Mouse (Mus musculus): ENCODE results near the gene Arpc4. TPM values are rescaled to one million over a fixed set of nuclear protein-coding genes. Genes with fewer than 3 reads are reported as not detected.

Arpc4 gene
- polyA plus RNA-seq, 1 experiment from 2014 or later, result 231 TPM

DNA sequence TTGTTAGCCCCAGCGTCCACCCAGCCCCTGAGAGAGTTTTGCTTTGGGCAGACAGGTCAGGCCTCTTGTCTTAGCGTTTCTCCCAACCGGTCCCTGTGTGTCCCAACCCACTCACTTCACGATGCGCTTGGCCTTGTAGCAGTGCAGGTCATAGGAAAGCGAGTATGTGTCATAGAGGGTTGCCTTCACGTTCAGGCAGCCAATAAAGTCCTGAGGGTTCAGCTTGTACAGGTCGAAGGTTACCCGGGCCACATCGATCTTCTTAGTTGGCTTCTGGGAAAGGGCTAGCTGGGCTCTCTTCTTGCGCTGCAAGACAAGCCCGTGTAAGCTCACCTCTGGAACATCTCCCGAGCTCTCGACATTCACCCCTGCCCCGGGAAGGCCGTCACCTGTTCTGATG, 50.1 kb downstream of the Arpc4 start:
- Histone ChIP-seq H3K4me2 (replicated peaks) (no peak overlapping the region), H3K36me3 (replicated peaks; ENCODE audit: control insufficient read depth, insufficient read depth) (no peaks in the 10 kb centered on the region), H3K9me3 (ENCODE audit: control insufficient read depth, low read length) (no peaks in the 10 kb centered on the region), H3K27me3 (ENCODE audit: control insufficient read depth, insufficient read depth, low read length) (no peaks in the 10 kb centered on the region), H3K4me3 (replicated peaks; ENCODE audit: low read length) (no peak overlapping the region), H3K9ac (no peak overlapping the region), H3K27ac (no peak overlapping the region), H3K4me1 (replicated peaks; ENCODE audit: control insufficient read depth, insufficient read depth, low read length) (no peaks in the 10 kb centered on the region)
- no peak for ATAC-seq (ENCODE audit: low FRiP score)
- WGBS, result 94% methylated on average over 16 of the region's 16 CpGs
- DNase-seq (ENCODE audit: low spot score), result no peak

DNA sequence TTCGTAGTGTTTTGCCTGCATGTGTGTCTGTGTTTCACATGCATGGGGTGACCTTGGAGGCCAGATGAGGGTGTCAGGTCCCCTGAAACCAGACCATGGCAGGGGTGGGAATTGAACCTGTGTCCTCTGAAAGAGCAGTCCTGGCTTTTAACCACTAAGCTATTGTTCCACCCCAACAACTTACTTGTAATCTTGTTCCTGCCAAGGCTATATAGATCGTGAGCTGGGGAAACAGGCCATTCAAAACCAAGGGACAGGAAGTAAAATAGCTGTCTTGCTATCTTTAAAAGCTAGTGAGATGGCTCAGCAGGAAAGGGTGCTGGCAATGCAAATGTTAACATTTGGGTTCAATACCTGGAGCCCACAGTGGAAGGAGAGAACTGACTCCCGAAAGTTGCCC, 52.0 kb downstream of the Arpc4 start:
- no peaks in the 10 kb centered on the region for H3K9me3 ChIP-seq (ENCODE audit: control insufficient read depth, low read length)
- H3K4me1 ChIP-seq (replicated peaks; ENCODE audit: control insufficient read depth, insufficient read depth, low read length), result no peaks in the 10 kb centered on the region
- DNase-seq (ENCODE audit: low spot score), result no peak
- WGBS, result 83% methylated on average over 3 of the region's 3 CpGs
- no peak overlapping the region for H3K27ac ChIP-seq
- H3K9ac ChIP-seq, result no peak overlapping the region
- ATAC-seq (ENCODE audit: low FRiP score), result no peak
- no peak overlapping the region for H3K4me3 ChIP-seq (replicated peaks; ENCODE audit: low read length)
- no peak overlapping the region for H3K4me2 ChIP-seq (replicated peaks)
- H3K36me3 ChIP-seq (replicated peaks; ENCODE audit: control insufficient read depth, insufficient read depth), result no peaks in the 10 kb centered on the region
- H3K27me3 ChIP-seq (ENCODE audit: control insufficient read depth, insufficient read depth, low read length), result no peaks in the 10 kb centered on the region

DNA sequence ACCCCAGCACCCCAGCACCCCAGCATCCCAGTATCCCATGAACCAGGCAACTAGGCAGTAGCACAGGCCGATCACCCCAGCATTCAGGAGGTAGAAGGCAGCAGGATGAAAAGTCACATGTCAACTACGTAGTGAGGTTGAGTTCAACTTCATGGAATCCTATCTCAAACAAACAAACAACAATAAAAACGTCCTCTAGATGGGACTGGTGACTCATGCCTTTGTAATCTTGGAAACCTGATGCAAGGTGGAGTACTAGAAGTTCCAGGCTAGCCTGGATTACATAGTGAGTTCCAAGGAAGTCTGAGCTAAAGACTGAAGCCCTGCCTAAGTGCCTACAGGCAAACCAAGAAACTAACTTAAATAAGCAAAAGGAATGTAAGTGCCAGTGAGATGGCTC, 52.9 kb downstream of the Arpc4 start:
- 63% methylated on average over 3 of the region's 3 CpGs for WGBS
- DNase-seq (ENCODE audit: low spot score) (no peak), ATAC-seq (ENCODE audit: low FRiP score) (no peak)

DNA sequence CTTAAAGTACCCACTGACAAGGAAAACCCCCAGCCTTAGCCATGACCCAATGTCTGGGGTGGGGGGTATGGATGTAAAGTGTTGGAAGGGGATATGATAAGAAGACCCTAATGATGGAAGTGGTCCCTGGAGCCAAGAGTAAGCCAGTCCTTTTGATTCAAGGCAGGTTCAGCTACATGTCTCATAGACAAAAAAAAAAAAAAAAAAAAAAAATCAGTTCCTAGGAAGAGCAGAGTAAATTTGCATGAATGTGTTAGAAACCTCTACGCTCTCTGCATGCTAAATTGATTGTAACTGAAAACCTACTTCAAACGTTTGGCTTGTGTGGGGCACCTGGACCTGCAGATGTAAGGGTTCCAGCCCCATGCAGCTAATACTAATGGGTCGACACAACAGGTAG, 53.9 kb downstream of the Arpc4 start:
- 62% methylated on average over 3 of the region's 3 CpGs for WGBS
- no peak for ATAC-seq (ENCODE audit: low FRiP score)
- H3K4me1 ChIP-seq (replicated peaks; ENCODE audit: control insufficient read depth, insufficient read depth, low read length), result no peaks in the 10 kb centered on the region
- no peaks in the 10 kb centered on the region for H3K9me3 ChIP-seq (ENCODE audit: control insufficient read depth, low read length)
- H3K4me3 ChIP-seq (replicated peaks; ENCODE audit: low read length), result no peak overlapping the region
- H3K9ac ChIP-seq, result no peak overlapping the region
- H3K4me2 ChIP-seq (replicated peaks), result no peak overlapping the region
- no peak for DNase-seq (ENCODE audit: low spot score)
- H3K27ac ChIP-seq, result no peak overlapping the region
- no peaks in the 10 kb centered on the region for H3K27me3 ChIP-seq (ENCODE audit: control insufficient read depth, insufficient read depth, low read length)
- H3K36me3 ChIP-seq (replicated peaks; ENCODE audit: control insufficient read depth, insufficient read depth), result no peaks in the 10 kb centered on the region

More for the DNA sequence above, 52.9 kb downstream of the Arpc4 start:
- H3K27me3 ChIP-seq (ENCODE audit: control insufficient read depth, insufficient read depth, low read length), result no peaks in the 10 kb centered on the region
- no peaks in the 10 kb centered on the region for H3K9me3 ChIP-seq (ENCODE audit: control insufficient read depth, low read length)
- no peak overlapping the region for H3K4me2 ChIP-seq (replicated peaks)
- H3K9ac ChIP-seq, result no peak overlapping the region
- H3K27ac ChIP-seq, result no peak overlapping the region
- no peaks in the 10 kb centered on the region for H3K4me1 ChIP-seq (replicated peaks; ENCODE audit: control insufficient read depth, insufficient read depth, low read length)
- no peak overlapping the region for H3K4me3 ChIP-seq (replicated peaks; ENCODE audit: low read length)
- H3K36me3 ChIP-seq (replicated peaks; ENCODE audit: control insufficient read depth, insufficient read depth), result no peaks in the 10 kb centered on the region

DNA sequence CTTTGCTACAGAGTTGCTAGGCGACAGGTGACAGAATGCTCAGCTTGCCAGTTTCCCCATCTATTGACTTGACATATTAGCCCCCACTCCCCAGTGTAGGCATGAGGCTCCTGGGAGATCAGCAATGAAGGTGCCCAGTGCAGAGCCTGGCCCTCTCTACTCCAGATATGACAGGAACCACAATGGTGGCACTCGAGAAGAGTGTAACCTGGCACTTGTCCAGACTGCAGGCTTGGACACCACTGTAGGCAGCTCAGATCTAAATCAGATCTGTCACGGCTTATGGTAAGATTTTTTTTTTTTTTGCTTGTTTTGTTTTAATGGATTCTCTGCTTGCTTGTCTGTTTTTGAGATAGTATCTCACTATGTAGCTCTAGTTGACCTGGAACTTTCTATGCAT, 55.7 kb downstream of the Arpc4 start:
- H3K27me3 ChIP-seq (ENCODE audit: control insufficient read depth, insufficient read depth, low read length), result no peaks in the 10 kb centered on the region
- DNase-seq (ENCODE audit: low spot score), result no peak
- H3K27ac ChIP-seq, result no peak overlapping the region
- 70% methylated on average over 3 of the region's 3 CpGs for WGBS
- no peaks in the 10 kb centered on the region for H3K36me3 ChIP-seq (replicated peaks; ENCODE audit: control insufficient read depth, insufficient read depth)
- no peaks in the 10 kb centered on the region for H3K9me3 ChIP-seq (ENCODE audit: control insufficient read depth, low read length)
- H3K9ac ChIP-seq, result no peak overlapping the region
- ATAC-seq (ENCODE audit: low FRiP score), result no peak
- no peak overlapping the region for H3K4me3 ChIP-seq (replicated peaks; ENCODE audit: low read length)
- H3K4me1 ChIP-seq (replicated peaks; ENCODE audit: control insufficient read depth, insufficient read depth, low read length), result no peaks in the 10 kb centered on the region
- H3K4me2 ChIP-seq (replicated peaks), result no peak overlapping the region

DNA sequence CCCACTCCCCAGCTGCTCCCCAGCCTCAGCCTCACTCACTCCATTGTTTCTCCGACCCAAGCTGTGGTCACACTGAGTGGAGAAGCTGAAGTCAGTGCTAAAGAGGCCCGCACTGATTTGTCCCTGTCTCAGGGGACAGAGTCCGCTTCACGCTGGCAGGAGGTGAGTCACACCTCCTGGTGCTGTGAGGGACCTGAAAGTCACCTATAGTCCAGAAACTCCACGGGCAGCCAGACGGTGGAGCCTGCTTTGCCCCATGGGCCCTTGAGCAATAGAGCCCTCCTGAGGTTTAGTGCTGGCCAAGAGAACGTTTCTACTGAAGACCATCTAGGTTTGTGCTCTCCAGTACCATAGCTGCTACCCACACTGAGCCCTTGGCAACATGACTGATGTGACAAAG, 56.8 kb downstream of the Arpc4 start:
- no peak overlapping the region for H3K9ac ChIP-seq
- ATAC-seq (ENCODE audit: low FRiP score) (no peak), DNase-seq (ENCODE audit: low spot score) (no peak)
- H3K4me1 ChIP-seq (replicated peaks; ENCODE audit: control insufficient read depth, insufficient read depth, low read length), result no peaks in the 10 kb centered on the region
- no peaks in the 10 kb centered on the region for H3K27me3 ChIP-seq (ENCODE audit: control insufficient read depth, insufficient read depth, low read length)
- H3K36me3 ChIP-seq (replicated peaks; ENCODE audit: control insufficient read depth, insufficient read depth), result no peaks in the 10 kb centered on the region
- 75% methylated on average over 7 of the region's 7 CpGs for WGBS
- H3K4me2 ChIP-seq (replicated peaks), result no peak overlapping the region
- no peak overlapping the region for H3K4me3 ChIP-seq (replicated peaks; ENCODE audit: low read length)
- no peaks in the 10 kb centered on the region for H3K9me3 ChIP-seq (ENCODE audit: control insufficient read depth, low read length)
- no peak overlapping the region for H3K27ac ChIP-seq

DNA sequence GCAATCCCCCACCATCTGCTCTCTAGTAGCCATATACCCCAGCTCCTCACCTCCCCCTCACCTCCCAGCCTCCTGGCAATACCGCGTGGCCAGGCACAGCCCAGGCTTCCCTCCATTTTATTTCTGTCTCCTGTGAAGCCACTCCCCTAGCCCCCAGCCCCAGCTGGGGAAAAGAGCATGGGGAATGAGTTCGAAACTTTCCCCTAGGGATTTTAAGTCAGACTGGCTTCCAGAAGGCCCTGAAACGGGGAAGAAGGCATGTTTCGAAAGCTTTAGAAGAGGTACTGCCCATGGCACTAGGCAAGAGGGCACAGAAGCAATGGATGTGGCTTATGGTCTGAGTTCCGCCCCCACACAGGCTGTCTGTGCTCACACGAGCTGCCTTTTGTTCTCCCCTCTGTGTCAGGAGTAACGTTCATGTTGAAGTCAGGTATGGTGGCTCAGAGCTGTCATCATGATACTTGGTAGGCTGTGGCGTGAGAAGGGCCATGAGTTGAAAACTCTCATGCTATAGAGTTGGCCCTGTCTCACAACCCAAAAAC, 57.8 kb downstream of the Arpc4 start, which contains the start of gene Cidec:
Cidec (minus strand) TSS at position 97 of the 542 bp plus-strand sequence.
- H3K4me1 ChIP-seq (replicated peaks; ENCODE audit: control insufficient read depth, insufficient read depth, low read length), result no peaks in the 10 kb centered on the region
- H3K27ac ChIP-seq, result no peak within 1 kb of the TSS
- no peaks in the 10 kb centered on the region for H3K36me3 ChIP-seq (replicated peaks; ENCODE audit: control insufficient read depth, insufficient read depth)
- no peaks in the 10 kb centered on the region for H3K27me3 ChIP-seq (ENCODE audit: control insufficient read depth, insufficient read depth, low read length)
- WGBS, result 73% methylated on average over 9 of the region's 9 CpGs
- no peak within 1 kb of the TSS for H3K4me2 ChIP-seq (replicated peaks)
- ATAC-seq (ENCODE audit: low FRiP score) (no peak), DNase-seq (ENCODE audit: low spot score) (no peak)
- no peaks in the 10 kb centered on the region for H3K9me3 ChIP-seq (ENCODE audit: control insufficient read depth, low read length)
- H3K4me3 ChIP-seq (replicated peaks; ENCODE audit: low read length), result no peak within 1 kb of the TSS
- no peak within 1 kb of the TSS for H3K9ac ChIP-seq

DNA sequence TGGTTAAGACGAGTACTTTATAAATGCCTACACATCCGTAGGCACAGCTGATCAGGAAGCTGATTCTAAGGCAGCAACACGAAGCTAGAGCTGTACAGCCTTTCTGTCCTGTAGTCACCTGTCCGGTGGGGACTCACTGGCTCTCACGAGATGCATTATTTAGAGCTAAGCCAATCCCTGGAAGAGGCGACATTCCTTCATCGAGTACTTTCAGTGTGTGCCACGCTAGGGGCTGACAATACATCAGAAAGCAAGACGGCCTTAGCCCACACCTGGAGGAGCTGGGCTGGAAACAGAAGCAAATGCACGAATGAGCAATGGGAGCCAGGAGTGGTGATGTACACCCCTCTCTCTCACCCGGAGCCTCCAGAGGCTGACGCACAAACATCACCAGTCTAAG, 59.2 kb downstream of the Arpc4 start:
- Histone ChIP-seq H3K4me3 (replicated peaks; ENCODE audit: low read length) (no peak overlapping the region), H3K4me1 (replicated peaks; ENCODE audit: control insufficient read depth, insufficient read depth, low read length) (peaks cover 2% of the 10 kb centered on the region; the same call in 1 of the 2 replicates), H3K9ac (no peak overlapping the region), H3K27me3 (ENCODE audit: control insufficient read depth, insufficient read depth, low read length) (no peaks in the 10 kb centered on the region), H3K4me2 (replicated peaks) (no peak overlapping the region), H3K9me3 (ENCODE audit: control insufficient read depth, low read length) (no peaks in the 10 kb centered on the region), H3K36me3 (replicated peaks; ENCODE audit: control insufficient read depth, insufficient read depth) (no peaks in the 10 kb centered on the region), H3K27ac (no peak overlapping the region)
- 80% methylated on average over 12 of the region's 12 CpGs for WGBS
- DNase-seq (ENCODE audit: low spot score), result no peak
- ATAC-seq (ENCODE audit: low FRiP score), result no peak

DNA sequence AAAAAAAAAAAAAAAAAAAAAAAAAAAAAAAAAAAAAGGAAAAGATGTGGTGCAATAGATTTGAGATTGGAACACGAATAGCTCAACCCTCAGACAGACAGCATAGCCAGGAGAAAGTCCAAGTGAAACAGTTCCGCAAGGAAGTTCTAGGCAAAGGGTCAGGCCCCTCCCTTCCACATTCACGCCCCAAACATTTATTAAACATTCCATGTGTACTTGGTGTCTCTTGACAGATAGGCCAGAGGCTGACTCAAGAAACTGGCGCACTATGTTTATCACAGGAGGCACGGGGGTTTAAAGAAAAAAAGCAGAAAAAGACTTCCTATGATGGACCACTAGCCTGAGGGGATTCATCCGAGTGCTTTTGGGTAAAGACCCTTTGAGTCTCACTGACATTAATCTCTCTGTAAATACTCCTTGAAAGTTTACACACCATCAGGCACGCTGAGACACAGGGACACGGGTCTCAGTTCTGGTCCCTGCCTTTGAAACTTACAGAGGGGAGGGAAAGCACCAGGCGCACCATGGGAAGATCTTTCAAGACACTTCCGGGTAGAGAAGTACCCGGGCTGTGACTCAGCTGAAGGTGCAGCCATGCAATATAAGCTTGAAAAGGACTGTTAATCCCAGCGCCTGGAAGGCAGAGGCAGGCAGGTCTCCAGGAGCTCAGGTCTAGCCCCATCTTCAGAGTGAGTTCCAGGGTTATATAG, 61.0 kb downstream of the Arpc4 start:
- no peak overlapping the region for H3K27ac ChIP-seq
- peaks cover 12% of the 10 kb centered on the region for H3K4me1 ChIP-seq (replicated peaks; ENCODE audit: control insufficient read depth, insufficient read depth, low read length)
- H3K9ac ChIP-seq, result no peak overlapping the region
- H3K36me3 ChIP-seq (replicated peaks; ENCODE audit: control insufficient read depth, insufficient read depth), result no peaks in the 10 kb centered on the region
- WGBS, result 70% methylated on average over 12 of the region's 12 CpGs
- ATAC-seq (ENCODE audit: low FRiP score) (no peak), DNase-seq (ENCODE audit: low spot score) (no peak)
- H3K4me3 ChIP-seq (replicated peaks; ENCODE audit: low read length), result no peak overlapping the region
- H3K9me3 ChIP-seq (ENCODE audit: control insufficient read depth, low read length), result no peaks in the 10 kb centered on the region
- no peaks in the 10 kb centered on the region for H3K27me3 ChIP-seq (ENCODE audit: control insufficient read depth, insufficient read depth, low read length)
- H3K4me2 ChIP-seq (replicated peaks), result no peak overlapping the region

Data from hindbrain, embryonic 14.5 days (tissue).